Mouse (Mus musculus) liver, embryonic 11.5 days (tissue): ENCODE measurements around the gene Galnt17. TPM values are rescaled to one million over a fixed set of nuclear protein-coding genes. Genes with fewer than 3 reads are reported as not detected.

Experiments
- ATAC-seq: fragments of 200-750 bp; cut with Nextera tagmentation; replicated peaks from 2 replicates; pipeline ENCODE4 v1.8.0; 2017; ENCODE audit warnings: moderate number of reproducible peaks, mild to moderate bottlenecking, moderate TSS enrichment, moderate library complexity; ENCODE audit not compliant: low FRiP score
- DNase-seq: peaks from one replicate; pipeline ENCODE4 v3.0.0-alpha.2; 2017; ENCODE audit warnings: low spot score
- H3K27ac ChIP-seq: fragments of 300-500 bp; sonication (generic); 2 replicates; pipeline ENCODE4 v1.5.1; 2014; ENCODE audit warnings: mild to moderate bottlenecking, low read depth, low read length, control low read depth
- H3K27me3 ChIP-seq: fragments of 300-500 bp; sonication (generic); replicated peaks from 2 replicates; pipeline ENCODE4 v1.6.1; 2014; ENCODE audit warnings: low read length, mixed read lengths; ENCODE audit not compliant: control insufficient read depth, insufficient read depth
- H3K36me3 ChIP-seq: fragments of 300-500 bp; sonication (generic); 2 replicates; pipeline ENCODE4 v1.6.1; 2014; ENCODE audit warnings: mild to moderate bottlenecking, low read length, moderate library complexity, mixed read lengths; ENCODE audit not compliant: control insufficient read depth, insufficient read depth
- H3K4me1 ChIP-seq: fragments of 300-500 bp; sonication (generic); replicated peaks from 2 replicates; pipeline ENCODE4 v1.6.1; 2014; ENCODE audit warnings: low read length, mixed read lengths; ENCODE audit not compliant: control insufficient read depth, insufficient read depth
- H3K4me2 ChIP-seq: fragments of 300-500 bp; sonication (generic); 2 replicates; pipeline ENCODE4 v1.6.1; 2014; ENCODE audit warnings: mild to moderate bottlenecking, control low read depth, moderate library complexity
- H3K4me3 ChIP-seq: fragments of 300-500 bp; sonication (generic); 2 replicates; pipeline ENCODE4 v1.5.1; 2014; ENCODE audit warnings: low read depth, low read length, control low read depth
- H3K9ac ChIP-seq: fragments of 300-500 bp; sonication (generic); 2 replicates; pipeline ENCODE4 v1.6.1; 2014; ENCODE audit warnings: low read depth, low read length, control low read depth
- H3K9me3 ChIP-seq: fragments of 300-500 bp; sonication (generic); 2 replicates; pipeline ENCODE4 v1.6.1; 2016; ENCODE audit warnings: low read length, inconsistent platforms, mixed read lengths; ENCODE audit not compliant: control insufficient read depth
- WGBS: fragments of 180-500 bp; shearing (Covaris S2); extraction: QIAGEN DNeasy Blood & Tissue Kit; methylation state at CpG from one replicate; pipeline ENCODE4 v1.1.7; 2014; 5-methylcytosine and 5-hydroxymethylcytosine counted together
- polyA plus RNA-seq: library from polyadenylated mRNA; unstranded; fragments of >200 nt; fragmentation: Nextera tagmentation; extraction: Ambion mirVana; gene quantifications from 2 replicates; pipeline ENCODE4 v1.2.1, GENCODE M21; 2014

Gene Galnt17
- polyA plus RNA-seq, 1 experiment from 2014 or later: 0.34 TPM

DNA sequence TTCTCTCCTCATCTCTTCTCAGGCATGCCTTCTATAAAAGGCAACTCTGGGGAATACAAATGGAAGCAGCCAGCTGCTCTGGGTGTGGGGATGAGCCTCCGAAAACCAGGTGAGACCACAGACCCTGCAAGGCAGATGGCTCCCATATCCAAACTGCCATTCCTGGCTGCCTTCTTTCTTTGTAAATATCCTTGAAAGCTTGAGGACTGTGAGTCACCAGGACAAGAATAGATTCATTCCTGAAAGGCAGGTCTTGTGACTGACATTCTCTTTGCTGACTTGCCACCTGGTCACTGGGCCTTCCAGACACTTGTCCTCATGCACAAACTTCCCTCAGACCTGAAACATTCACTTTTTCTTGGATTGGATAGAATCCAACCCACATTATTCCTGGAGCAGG is 127.1 kb downstream of the Galnt17 start:
- H3K4me2 ChIP-seq: no peak overlapping the region
- no peak overlapping the region for H3K27ac ChIP-seq
- no peak overlapping the region for H3K9ac ChIP-seq
- H3K9me3 ChIP-seq: no peaks in the 10 kb centered on the region
- 62% methylated on average over 1 of the region's 1 CpGs for WGBS
- DNase-seq (no peak), ATAC-seq (no peak)
- H3K27me3 ChIP-seq: no peaks in the 10 kb centered on the region
- H3K36me3 ChIP-seq: no peaks in the 10 kb centered on the region
- H3K4me1 ChIP-seq: no peaks in the 10 kb centered on the region
- H3K4me3 ChIP-seq: no peak overlapping the region

DNA sequence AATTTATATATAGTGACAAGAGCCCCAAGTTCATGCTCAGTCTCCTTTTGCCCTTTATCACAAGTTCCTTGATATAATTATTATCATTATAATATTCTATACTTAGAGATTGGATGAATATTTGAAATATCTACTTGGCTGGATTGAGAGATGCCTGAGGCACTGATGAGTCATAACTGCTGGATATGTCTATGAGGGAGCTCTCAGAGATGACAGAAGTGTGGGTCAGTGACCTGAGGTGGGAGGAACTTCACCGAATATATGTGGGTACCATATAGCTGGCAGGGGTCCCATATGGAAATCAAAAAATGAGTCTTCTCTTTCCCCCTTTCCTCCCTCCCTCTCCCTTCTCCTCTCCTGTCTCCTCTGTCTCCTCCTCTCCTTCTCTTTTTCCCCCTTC is 127.5 kb downstream of the Galnt17 start:
- no peak for DNase-seq

DNA sequence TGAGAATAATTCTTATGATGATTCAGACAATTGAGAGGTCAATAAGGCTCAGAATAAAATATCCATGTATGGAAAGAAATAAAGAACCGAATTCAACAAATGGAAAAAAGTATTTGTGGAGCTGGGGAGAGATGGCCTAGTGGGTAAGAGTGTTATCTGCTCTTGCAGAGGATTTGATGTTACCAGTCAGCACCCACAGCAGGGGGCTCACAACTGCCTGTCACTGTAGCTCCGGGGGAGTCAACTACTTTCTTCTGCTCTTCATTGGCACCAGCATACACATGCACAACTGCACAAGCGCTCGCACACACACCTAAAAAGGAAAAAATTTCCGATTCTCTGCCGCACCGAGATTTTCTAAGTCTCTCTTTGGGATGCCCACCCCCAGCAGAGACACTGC is 130.4 kb downstream of the Galnt17 start:
- Histone ChIP-seq H3K4me2 (no peak overlapping the region), H3K4me1 (no peaks in the 10 kb centered on the region), H3K4me3 (no peak overlapping the region), H3K36me3 (no peaks in the 10 kb centered on the region), H3K9ac (no peak overlapping the region), H3K9me3 (no peaks in the 10 kb centered on the region), H3K27me3 (no peaks in the 10 kb centered on the region), H3K27ac (no peak overlapping the region)
- WGBS: 39% methylated on average over 7 of the region's 7 CpGs
- ATAC-seq (no peak), DNase-seq (no peak)

More for the DNA sequence above, 127.5 kb downstream of the Galnt17 start:
- no peaks in the 10 kb centered on the region for H3K27me3 ChIP-seq
- H3K4me3 ChIP-seq: no peak overlapping the region
- H3K4me1 ChIP-seq: no peaks in the 10 kb centered on the region
- no peak overlapping the region for H3K27ac ChIP-seq
- no peak overlapping the region for H3K4me2 ChIP-seq
- ATAC-seq: no peak
- no peaks in the 10 kb centered on the region for H3K36me3 ChIP-seq
- WGBS: 57% methylated on average over 1 of the region's 1 CpGs
- H3K9ac ChIP-seq: no peak overlapping the region
- no peaks in the 10 kb centered on the region for H3K9me3 ChIP-seq

DNA sequence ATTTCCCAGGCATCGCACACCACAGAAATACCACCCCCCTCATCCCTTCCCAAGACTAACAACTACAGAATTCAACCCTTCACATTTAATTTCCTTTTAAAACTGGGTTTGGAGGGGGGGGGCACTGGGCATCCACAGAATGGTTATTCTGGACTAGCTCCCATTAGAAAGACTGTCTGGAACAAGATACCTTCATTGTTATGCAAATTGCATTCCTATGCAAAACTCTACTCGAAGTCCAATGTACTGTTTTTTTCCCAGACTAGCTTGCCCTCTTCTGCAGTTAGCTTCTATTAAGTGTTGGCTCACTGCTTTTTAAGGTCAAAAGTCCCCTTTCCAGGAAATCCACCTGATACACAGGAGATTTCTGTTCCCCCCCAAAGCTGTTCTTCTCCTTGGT is 131.1 kb downstream of the Galnt17 start:
- H3K4me2 ChIP-seq: no peak overlapping the region
- H3K9ac ChIP-seq: no peak overlapping the region
- H3K9me3 ChIP-seq: no peaks in the 10 kb centered on the region; the same call in 1 of the 2 replicates
- DNase-seq (no peak), ATAC-seq (no peak)
- H3K4me3 ChIP-seq: no peak overlapping the region
- no peaks in the 10 kb centered on the region for H3K36me3 ChIP-seq
- no peaks in the 10 kb centered on the region for H3K4me1 ChIP-seq
- WGBS: 58% methylated on average over 2 of the region's 2 CpGs
- no peaks in the 10 kb centered on the region for H3K27me3 ChIP-seq
- H3K27ac ChIP-seq: no peak overlapping the region

DNA sequence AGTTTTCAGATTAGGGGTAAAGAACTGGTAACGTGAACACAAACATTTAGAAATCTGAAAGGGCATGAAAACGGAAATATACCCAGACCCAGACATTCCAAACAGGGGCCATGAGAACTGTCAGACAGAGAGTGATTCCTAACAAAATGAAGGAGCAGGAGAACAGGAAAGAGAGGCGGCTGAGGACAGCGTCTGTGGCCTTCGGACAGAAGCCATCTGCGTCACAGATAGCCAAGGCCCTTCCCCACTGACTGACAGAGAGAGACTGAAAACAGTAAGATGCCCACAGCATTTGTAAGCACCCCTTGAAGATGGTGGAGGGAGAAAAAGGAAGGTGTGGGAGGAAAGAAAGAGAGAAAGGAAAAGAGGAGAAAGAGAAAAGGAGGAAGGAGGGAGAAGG is 139.1 kb downstream of the Galnt17 start:
- ATAC-seq (no peak), DNase-seq (no peak)
- no peaks in the 10 kb centered on the region for H3K4me1 ChIP-seq
- H3K9ac ChIP-seq: no peak overlapping the region
- 59% methylated on average over 6 of the region's 6 CpGs for WGBS
- H3K9me3 ChIP-seq: no peaks in the 10 kb centered on the region; the same call in 1 of the 2 replicates
- no peak overlapping the region for H3K27ac ChIP-seq
- no peak overlapping the region for H3K4me3 ChIP-seq
- H3K27me3 ChIP-seq: no peaks in the 10 kb centered on the region
- no peak overlapping the region for H3K4me2 ChIP-seq
- H3K36me3 ChIP-seq: no peaks in the 10 kb centered on the region

DNA sequence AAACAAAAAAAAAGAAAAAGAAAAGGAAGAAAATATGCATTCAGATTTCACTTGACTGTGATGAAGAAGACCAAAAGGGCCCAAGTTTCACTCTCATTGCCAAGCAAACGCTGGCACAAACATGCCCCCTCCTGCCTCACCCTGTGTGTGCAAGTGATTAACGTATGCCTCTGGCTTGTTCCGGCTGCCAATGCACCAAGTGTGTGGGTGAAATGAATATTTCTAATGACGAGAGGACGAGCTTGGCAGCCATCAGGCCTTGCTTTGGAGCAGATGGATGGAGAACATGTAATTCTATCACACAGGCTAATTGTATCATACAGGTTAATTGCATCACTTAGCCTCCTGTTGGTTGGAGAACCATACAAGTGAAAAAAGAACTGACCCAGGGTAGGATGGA is 140.9 kb downstream of the Galnt17 start:
- Histone ChIP-seq H3K4me2 (no peak overlapping the region), H3K36me3 (no peaks in the 10 kb centered on the region), H3K4me1 (no peaks in the 10 kb centered on the region), H3K9me3 (no peaks in the 10 kb centered on the region), H3K27me3 (no peaks in the 10 kb centered on the region), H3K27ac (no peak overlapping the region), H3K9ac (no peak overlapping the region), H3K4me3 (no peak overlapping the region)
- 78% methylated on average over 5 of the region's 5 CpGs for WGBS
- no peak for ATAC-seq
- no peak for DNase-seq

DNA sequence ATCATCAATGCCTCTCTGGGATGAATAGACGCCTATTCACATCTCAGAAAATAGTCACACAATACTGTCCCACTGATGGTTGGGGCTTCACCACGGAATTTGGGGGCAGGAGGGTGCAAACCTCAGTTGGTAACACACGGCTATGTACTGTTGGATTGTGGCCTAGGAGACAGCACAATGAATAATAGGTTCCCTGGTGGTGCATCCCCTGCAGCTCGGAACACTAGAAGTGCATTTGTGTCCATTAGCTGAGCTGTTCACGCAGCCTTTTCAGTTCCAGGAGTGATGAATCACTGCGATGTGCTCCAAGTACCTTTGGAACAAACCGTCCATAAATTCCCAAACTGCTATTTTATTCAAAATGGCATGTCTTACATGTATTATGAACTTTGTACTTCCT is 142.6 kb downstream of the Galnt17 start:
- WGBS: 81% methylated on average over 7 of the region's 7 CpGs
- no peak for ATAC-seq
- DNase-seq: no peak
- Histone ChIP-seq H3K36me3 (no peaks in the 10 kb centered on the region), H3K27me3 (no peaks in the 10 kb centered on the region), H3K9ac (no peak overlapping the region), H3K4me3 (no peak overlapping the region), H3K27ac (no peak overlapping the region), H3K9me3 (no peaks in the 10 kb centered on the region), H3K4me1 (no peaks in the 10 kb centered on the region), H3K4me2 (no peak overlapping the region)

DNA sequence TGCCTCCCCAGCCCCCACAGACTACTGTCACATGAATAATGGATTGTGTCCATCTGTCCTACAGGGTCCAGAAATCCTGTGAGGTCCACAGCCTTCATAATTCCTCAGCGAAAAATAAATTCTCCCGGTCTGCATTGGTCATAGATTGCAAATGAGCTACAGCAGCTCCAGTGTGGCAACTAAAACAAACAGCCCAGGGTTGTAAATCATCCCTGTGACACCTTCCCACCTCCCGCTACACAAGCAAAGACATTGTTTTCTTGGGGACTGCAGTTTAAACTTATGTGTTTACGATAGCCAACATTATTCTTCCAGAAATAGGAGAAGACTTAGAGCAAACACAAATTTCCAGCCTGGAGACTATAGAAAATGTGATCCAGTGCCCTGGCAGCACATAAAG is 150.4 kb downstream of the Galnt17 start:
- WGBS: 58% methylated on average over 4 of the region's 4 CpGs
- no peak overlapping the region for H3K4me3 ChIP-seq

DNA sequence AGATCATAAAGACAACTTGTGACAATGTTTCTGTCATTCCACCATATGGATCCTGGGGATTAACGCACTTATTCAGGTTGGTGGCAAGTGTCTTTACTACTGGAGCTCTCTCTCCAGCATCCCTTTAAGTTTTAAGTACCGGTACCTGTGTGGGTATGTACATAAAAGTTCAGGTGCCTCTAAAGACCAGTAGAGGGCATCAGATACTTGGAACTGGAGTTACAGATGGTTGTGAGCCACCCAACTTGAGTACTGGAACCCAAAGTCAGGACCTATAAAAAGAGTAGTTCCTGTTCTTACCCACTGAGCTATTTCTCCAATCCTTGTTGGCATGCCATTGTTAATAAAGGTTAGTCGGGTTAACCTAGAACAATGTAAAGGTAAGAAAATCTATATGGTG is 152.0 kb downstream of the Galnt17 start:
- no peaks in the 10 kb centered on the region for H3K27me3 ChIP-seq

More for the DNA sequence above, 150.4 kb downstream of the Galnt17 start:
- Histone ChIP-seq H3K9ac (no peak overlapping the region), H3K27me3 (no peaks in the 10 kb centered on the region), H3K27ac (no peak overlapping the region), H3K9me3 (no peaks in the 10 kb centered on the region), H3K4me2 (no peak overlapping the region), H3K36me3 (no peaks in the 10 kb centered on the region), H3K4me1 (no peaks in the 10 kb centered on the region)
- DNase-seq (no peak), ATAC-seq (no peak)

More for the DNA sequence above, 152.0 kb downstream of the Galnt17 start:
- DNase-seq (no peak), ATAC-seq (no peak)
- 60% methylated on average over 3 of the region's 3 CpGs for WGBS
- Histone ChIP-seq H3K4me1 (no peaks in the 10 kb centered on the region), H3K4me2 (no peak overlapping the region), H3K9me3 (no peaks in the 10 kb centered on the region), H3K4me3 (no peak overlapping the region), H3K36me3 (no peaks in the 10 kb centered on the region), H3K27ac (no peak overlapping the region), H3K9ac (no peak overlapping the region)
